Mouse (Mus musculus): ENCODE data around the gene Ralgds.
"Not testable (repeated sequence)": the region's sequence is repeated elsewhere in the genome, so short reads cannot be mapped to it uniquely, and the experiment has no call there.

Gene Ralgds

GRCm38 (mm10) chr2:28506291-28506690 lies 6.6 kb upstream of the Ralgds start:
- DNase-seq: no peak

GRCm38 (mm10) chr2:28511600-28511999 lies 1.3 kb upstream of the Ralgds start:
- DNase-seq: not testable (repeated sequence)

- peak; percentile 77 for DNase-seq
Measured at GRCm38 (mm10) chr2:28513431-28514370, 776 bp downstream of the Ralgds start.

- peak; percentile 83 for DNase-seq
Measured at GRCm38 (mm10) chr2:28514489-28514888, 1.6 kb downstream of the Ralgds start.

GRCm38 (mm10) chr2:28517206-28517909 lies 4.4 kb downstream of the Ralgds start:
- DNase-seq: peak; percentile 75

- peak; percentile 37 for DNase-seq
Measured at GRCm38 (mm10) chr2:28518231-28518630, 5.3 kb downstream of the Ralgds start.

GRCm38 (mm10) chr2:28520581-28520980 lies 7.7 kb downstream of the Ralgds start:
- peak; percentile 83 for DNase-seq

- DNase-seq: peak; percentile 83
Measured at GRCm38 (mm10) chr2:28521571-28522151, 8.7 kb downstream of the Ralgds start.

GRCm38 (mm10) chr2:28522166-28522565 lies 9.2 kb downstream of the Ralgds start:
- peak; percentile 78 for DNase-seq

- peak; percentile 86 for DNase-seq
Measured at GRCm38 (mm10) chr2:28523643-28524117, 10.8 kb downstream of the Ralgds start.

GRCm38 (mm10) chr2:28524406-28524805 lies 11.5 kb downstream of the Ralgds start:
- DNase-seq: peak; percentile 34

- DNase-seq: peak; percentile 83
Measured at GRCm38 (mm10) chr2:28525219-28525942, 12.5 kb downstream of the Ralgds start.

GRCm38 (mm10) chr2:28525943-28526876 lies 13.3 kb downstream of the Ralgds start:
- DNase-seq: peak; percentile 56

GRCm38 (mm10) chr2:28527436-28528353 lies 14.8 kb downstream of the Ralgds start:
- peak; percentile 65 for DNase-seq

- DNase-seq: peak; percentile 64
Measured at GRCm38 (mm10) chr2:28528354-28528730, 15.4 kb downstream of the Ralgds start.

- peak; percentile 47 for DNase-seq
Measured at GRCm38 (mm10) chr2:28529856-28530255, 16.9 kb downstream of the Ralgds start.

GRCm38 (mm10) chr2:28530311-28530710 lies 17.4 kb downstream of the Ralgds start:
- DNase-seq: no peak

- DNase-seq: peak; percentile 90
Measured at GRCm38 (mm10) chr2:28532938-28533771, 20.2 kb downstream of the Ralgds start.

GRCm38 (mm10) chr2:28533901-28534435 lies 21.0 kb downstream of the Ralgds start:
- peak; percentile 72 for DNase-seq

All from cerebellum, adult 11-12 months (tissue).